Mouse (Mus musculus): Measurements from ENCODE around the gene 1110002E22Rik.

Gene 1110002E22Rik

DNA sequence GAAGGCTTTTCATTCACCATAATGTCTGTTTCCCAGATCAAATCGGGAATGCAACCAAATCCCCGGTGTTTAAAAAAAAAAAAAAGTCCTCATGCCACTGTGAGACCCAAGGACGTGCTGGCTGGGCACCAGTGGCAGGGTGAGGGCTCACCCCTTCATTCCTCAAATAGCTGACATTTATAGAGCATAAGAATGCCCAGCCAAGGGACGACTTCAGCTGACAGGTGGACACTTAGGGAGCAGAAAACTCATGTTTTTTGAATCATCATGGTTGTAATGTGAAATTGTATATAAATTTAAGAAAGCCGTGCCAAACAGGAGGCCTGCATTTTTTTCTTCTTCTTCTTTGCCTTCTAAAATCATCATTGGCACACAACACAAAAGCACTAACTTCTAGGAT is 40.2 kb downstream of the 1110002E22Rik start:
- DNase-seq (ENCODE audit: low read depth, low spot score) = no peak

DNA sequence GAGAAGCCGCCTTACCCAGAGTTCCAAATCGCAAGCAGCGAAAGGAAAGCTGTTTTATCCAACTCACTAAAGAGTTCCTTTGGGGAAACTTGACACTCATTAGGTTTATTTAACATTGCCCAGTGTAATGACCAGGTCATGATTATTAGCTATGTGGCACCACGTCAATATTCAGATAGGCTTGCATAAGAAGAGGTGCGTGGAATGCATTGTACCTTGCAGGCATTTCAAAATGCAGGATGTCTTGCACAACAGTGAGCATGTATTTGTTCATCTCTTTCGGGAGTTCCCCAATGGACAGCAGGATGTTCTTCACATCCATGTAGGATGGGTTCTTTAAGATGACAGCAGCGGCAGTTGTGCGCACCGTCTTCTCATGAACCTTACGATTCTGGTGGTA is 42.0 kb downstream of the 1110002E22Rik start:
- DNase-seq (ENCODE audit: low read depth, low spot score) = no peak

DNA sequence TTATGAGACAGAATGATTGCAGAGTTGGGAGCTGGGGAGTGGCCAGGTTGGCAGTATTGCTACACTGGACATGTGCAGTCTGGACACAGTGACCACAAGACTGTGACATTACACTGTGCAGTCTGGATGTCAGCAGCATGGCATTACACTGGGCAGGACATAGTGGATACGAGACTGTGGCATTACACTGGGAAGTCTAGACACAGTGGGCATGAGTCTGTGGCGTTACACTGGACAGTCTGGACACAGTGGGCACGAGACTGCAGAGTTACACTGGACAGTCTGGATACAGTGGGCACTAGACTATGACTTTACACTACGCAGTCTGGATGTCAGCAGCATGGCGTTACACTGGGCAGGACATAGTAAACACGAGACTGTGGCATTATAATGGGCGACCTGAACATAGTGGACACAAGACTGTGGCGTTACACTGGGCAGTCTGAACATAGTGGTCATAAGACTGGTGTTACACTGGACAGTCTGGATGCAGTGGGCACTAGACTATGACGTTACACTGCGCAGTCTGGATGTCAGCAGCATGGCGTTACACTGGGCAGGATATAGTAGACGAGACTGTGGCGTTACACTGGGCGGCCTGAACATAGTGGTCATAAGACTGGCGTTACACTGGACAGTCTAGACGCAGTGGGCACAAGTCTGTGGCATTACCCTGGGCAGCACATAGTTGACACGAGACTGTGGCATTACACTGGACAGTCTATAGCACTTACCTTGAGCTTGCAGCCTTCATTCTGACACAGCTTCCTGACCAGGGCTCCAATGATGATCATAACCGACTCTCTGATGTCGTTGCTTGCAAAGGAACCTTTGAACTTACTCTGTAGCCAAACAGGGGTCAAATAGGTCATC is 46.3 kb downstream of the 1110002E22Rik start:
- DNase-seq (ENCODE audit: low read depth, low spot score) = no peak

DNA sequence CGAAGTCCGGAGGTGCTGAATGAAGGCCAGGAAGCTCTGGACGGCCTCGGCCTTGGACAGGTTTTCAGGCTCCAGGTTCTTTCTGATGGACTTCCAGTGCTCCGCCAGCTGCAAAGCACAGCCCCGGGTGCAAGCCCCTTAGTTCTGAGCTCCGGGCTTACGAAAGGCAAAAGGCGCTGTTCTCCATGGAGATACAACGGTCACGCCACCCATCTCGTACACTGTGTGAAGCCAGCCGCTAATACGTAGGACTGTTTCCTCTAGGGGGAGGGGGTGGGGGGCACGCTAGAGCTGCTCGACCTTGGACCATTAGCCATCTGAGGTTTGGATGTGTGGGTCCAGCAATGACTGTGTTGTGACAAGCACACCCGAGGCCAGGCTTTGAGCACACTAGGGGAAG is 49.3 kb downstream of the 1110002E22Rik start:
- no peak for DNase-seq (ENCODE audit: low read depth, low spot score)

DNA sequence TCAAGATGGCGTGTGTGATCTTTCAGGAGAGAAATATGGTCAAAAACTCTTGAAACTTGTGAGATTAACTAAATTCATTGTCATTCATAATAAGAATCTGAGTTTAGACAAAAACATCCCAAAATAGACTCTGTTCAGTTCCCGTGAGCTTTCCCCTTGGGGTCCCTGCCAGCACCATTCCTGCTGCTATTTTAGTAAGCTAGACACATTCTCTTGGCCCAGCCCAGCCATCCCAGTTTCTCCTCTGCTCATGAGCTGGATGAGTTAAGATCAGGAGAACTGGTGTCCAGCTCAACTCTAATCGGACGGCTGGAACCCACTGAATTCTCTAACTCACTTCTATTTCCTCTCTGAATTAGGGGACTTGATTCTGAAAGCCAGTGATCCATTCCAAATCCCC is 52.0 kb downstream of the 1110002E22Rik start:
- DNase-seq (ENCODE audit: low read depth, low spot score) = no peak

DNA sequence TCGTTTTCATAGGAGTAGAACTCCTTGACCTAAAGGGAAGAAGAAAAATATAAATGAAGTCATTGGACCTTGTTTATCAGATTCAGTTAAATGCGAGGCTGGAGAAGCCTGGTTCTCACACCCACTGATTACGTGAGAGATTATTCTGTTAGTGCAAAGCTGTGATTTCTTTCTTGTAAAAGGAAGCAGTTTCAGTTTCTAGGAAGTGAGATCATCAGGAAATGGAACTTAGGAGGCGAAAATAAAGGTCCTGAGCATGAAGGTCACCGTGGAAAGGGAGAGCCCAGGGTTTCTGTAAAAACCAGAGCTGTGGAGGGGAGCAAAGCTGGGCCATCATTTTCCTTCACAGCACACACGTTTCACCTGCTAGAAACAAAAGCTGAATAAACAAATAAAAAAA is 53.5 kb downstream of the 1110002E22Rik start:
- no peak for DNase-seq (ENCODE audit: low read depth, low spot score)

DNA sequence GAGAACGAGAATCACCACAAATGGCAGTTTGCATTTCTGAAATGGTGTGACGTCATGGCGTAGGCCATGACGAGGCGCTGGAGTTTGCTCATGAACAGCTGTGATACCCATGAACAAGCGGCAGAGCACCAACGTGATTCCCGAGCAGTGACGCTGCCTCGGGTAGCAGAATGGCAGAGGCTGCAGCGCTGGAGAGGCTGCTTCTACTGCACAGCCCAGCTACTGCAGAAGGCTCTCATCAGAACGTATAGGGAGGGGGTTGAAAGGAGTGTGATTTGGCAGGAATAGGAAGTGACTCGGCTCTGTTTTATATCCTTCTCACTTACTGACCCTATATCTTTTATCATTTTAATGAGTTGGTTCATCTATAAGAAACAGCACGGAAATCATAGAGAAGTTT is 54.0 kb downstream of the 1110002E22Rik start:
- no peak for DNase-seq (ENCODE audit: low read depth, low spot score)

DNA sequence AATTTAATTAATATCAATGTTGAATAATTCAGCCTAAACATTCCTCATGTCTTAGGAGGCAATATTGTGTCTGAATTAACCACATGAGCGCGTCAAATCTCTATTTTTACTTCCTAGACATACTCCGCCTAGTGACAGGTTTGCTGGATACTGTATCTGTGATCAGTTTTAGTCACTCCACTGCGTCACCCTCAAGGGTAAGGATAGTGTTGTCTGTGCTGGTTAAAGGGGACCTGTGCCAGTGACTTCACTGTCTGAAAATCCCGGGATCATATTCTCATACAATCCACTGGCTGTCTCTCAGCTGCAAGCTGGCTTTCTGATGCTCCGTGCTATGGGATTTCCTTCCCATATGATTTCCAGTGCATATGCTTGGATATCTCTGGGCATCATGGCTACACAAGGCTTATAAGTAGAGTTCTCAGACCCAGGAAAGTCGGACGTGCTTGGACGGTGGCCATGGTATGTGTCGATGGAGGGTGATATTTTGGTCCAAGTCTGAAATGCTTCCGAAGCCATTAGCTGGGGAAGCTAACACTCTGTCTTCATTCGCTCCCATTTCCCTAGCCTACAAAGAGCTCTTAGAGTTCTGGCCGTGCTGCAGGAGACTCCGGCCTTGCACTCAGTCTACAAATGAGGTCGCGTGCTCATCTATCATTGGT is 54.7 kb downstream of the 1110002E22Rik start:
- no peak for DNase-seq (ENCODE audit: low read depth, low spot score)

DNA sequence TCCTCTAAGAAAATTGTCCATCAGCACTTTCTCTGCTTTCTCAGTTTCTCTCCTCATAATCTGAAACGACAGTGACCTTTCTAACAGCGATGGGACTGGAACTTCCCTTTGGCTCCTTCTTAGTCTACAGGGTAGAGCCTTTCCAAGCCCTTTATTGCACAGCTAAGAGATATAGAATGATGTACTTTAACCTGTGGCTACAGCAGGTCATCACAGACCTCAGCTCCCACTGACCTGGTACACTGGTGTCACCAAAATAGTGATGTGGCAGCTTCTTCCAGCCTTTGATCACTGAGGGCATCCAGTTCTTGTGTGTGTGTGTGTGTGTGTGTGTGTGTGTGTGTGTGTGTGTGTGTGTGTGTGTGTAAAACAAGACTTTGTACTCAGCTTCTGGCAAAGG is 56.6 kb downstream of the 1110002E22Rik start:
- DNase-seq (ENCODE audit: low read depth, low spot score) = no peak

DNA sequence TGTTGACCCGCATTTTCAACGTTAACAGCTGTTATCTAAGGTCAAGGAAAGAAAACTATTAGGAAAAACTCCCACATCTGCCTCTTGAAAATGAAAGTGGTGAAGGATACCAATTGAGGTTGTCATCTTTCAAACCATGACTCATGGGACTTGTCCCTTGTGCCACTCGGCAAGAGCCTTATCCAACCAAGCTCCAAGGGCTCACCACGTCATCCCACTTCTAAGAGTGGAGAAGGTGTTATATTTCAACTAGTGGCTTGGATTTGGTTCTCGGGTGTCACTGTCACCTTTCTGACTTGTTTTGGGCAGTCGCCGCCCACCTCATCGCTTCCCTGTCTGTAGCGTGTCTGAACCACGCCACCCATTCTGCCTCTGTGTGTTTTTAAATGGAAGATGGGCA is 59.0 kb downstream of the 1110002E22Rik start:
- DNase-seq (ENCODE audit: low read depth, low spot score) = no peak

DNA sequence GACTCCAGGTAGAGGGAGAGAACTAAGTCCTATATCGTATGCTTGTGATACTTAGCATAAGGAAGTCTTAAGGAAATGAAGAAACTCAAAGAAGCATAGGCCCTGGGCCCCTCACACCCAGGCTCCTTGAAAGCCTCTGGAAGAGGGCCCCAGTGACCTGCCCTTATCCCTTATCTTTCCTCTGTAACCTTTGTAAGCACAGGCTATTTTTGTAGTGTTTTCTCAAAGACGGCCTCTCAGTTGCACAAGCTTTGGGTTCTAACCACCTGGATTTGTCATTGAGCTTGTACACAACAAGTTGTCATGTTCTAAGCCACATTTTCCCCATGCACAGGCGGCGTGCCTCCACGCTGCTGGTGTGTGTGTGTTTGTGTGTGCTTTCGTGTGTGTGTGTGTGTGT is 64.3 kb downstream of the 1110002E22Rik start:
- no peak for DNase-seq (ENCODE audit: low read depth, low spot score)

DNA sequence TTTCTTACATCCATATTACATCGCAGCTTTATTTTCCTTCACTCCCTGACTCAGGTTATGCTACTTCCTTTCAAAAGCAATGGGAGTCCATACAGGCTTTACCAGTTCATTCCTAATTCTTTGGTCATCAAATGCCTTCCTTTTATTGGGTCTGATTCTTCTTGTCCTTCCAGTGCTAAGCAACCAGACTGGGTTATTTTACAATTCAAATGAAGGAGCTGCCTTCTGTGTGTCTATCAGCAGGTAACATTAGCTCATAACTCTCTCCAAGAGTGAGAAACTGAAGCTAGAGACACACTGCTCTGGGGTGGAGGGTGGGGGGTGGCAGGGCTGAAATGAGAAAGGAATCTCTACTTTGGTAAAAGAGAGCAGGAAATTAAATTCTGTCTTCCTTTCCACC is 65.8 kb downstream of the 1110002E22Rik start:
- peak; percentile 9 for DNase-seq (ENCODE audit: low read depth, low spot score)
